Mouse (Mus musculus): ENCODE measurements around the gene Dynlrb2. TPM values are rescaled to one million over a fixed set of nuclear protein-coding genes. Genes with fewer than 3 reads are reported as not detected.

Gene Dynlrb2
- polyA plus RNA-seq (2012; ENCODE audit: insufficient read depth, insufficient read length, missing spikeins), result not detected in 2 replicates

GRCm38 (mm10) chr8:116504477-116505120, at the start of gene Dynlrb2:
Dynlrb2 (plus strand) TSS chr8:116504974.
- peak within 1 kb of the TSS; percentile 49 for H3K4me3 ChIP-seq (ENCODE audit: insufficient read depth, low read length)
- H3K27ac ChIP-seq (ENCODE audit: insufficient read depth, low read depth, low read length), result no peak within 1 kb of the TSS
- TF ChIP-seq POLR2A (IDR thresholded peaks at IDR 0.05; ENCODE audit: borderline replicate concordance, low read depth, low read length), result no peak
- TF ChIP-seq CTCF (IDR thresholded peaks at IDR 0.05; ENCODE audit: low read depth, low read length), result no peak
- H3K4me1 ChIP-seq (ENCODE audit: control insufficient read depth, insufficient read depth, low read length), result 0 out of 2 replicates have a peak, but pooled peaks cover 5% of the 10 kb centered on the region

- TF ChIP-seq CTCF (IDR thresholded peaks at IDR 0.05; ENCODE audit: low read depth, low read length), result no peak
- no peaks in the 10 kb centered on the region for H3K4me1 ChIP-seq (ENCODE audit: control insufficient read depth, insufficient read depth, low read length)
- H3K4me3 ChIP-seq (ENCODE audit: insufficient read depth, low read length), result no peak overlapping the region
- no peak overlapping the region for H3K27ac ChIP-seq (ENCODE audit: insufficient read depth, low read depth, low read length)
Observed at GRCm38 (mm10) chr8:116458569-116458968, 46.2 kb upstream of the Dynlrb2 start.

DNA sequence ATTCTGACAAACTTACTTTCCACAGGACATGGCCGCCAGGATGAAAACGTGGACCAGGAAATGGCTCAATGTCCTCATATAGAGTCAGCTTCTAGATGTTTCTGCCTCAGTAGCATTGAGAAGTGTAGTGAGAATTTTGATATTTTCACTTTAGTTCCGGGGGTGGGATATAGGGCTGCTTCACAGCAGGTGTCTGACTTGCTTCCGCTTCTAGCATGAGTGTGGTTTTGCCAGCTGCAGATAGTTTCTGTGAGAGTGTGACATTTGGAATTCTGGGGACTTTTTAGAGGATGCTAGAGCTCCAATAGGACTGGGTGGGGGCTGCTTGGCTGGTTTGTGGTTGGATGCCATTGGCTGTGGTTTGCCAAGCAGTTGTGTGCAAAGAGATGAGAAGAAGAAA, 43.3 kb upstream of the Dynlrb2 start:
- no peak overlapping the region for H3K27ac ChIP-seq (ENCODE audit: insufficient read depth, low read depth, low read length)
- no peak for TF ChIP-seq POLR2A (IDR thresholded peaks at IDR 0.05; ENCODE audit: borderline replicate concordance, low read depth, low read length)
- TF ChIP-seq CTCF (IDR thresholded peaks at IDR 0.05; ENCODE audit: low read depth, low read length), result no peak
- peaks cover under 1% of the 10 kb centered on the region; the same call in 1 of the 2 replicates for H3K4me1 ChIP-seq (ENCODE audit: control insufficient read depth, insufficient read depth, low read length)
- no peak overlapping the region for H3K4me3 ChIP-seq (ENCODE audit: insufficient read depth, low read length)

DNA sequence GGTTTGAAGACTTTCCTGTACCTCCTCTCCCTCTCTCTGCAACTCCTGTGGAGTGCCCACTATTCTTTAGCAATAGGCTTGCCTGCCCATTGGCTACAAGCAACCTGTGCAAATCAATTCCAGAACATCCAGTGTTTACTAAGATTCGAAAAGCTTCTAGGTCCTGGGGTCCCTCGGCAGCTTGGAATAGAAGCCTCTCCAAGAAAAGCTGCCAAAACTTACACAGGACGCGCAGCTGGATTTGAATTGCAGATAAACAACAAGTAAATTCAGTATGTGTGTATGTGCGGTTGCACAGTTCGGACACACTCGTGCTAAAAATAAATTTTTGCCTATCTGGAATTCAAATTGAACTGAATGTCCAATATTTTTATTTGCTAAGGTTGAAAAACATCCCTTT, 38.2 kb upstream of the Dynlrb2 start:
- TF ChIP-seq POLR2A (IDR thresholded peaks at IDR 0.05; ENCODE audit: borderline replicate concordance, low read depth, low read length) (no peak), CTCF (IDR thresholded peaks at IDR 0.05; ENCODE audit: low read depth, low read length) (no peak)
- H3K4me1 ChIP-seq (ENCODE audit: control insufficient read depth, insufficient read depth, low read length), result peaks cover 10% of the 10 kb centered on the region
- no peak overlapping the region for H3K4me3 ChIP-seq (ENCODE audit: insufficient read depth, low read length)
- no peak overlapping the region for H3K27ac ChIP-seq (ENCODE audit: insufficient read depth, low read depth, low read length)

DNA sequence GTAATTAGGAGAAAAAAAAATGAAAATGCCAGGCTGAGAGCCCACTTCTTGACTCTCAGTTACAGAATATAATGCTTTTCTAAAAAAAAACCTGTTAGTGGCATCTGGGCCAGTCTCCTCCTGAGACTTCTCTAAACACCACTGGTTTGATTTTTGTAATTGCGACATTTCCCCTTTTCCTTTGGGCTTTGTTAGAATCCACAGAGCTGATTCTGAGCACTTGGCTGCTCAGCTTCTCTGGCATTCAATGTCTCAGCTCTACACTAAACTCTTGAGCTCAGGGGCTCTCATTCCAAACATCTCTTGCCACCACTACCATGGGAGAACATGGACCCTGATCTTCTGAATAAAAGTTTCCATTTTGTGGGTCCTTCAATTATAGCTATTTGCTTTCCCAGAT, 37.7 kb upstream of the Dynlrb2 start:
- Histone ChIP-seq H3K4me3 (ENCODE audit: insufficient read depth, low read length) (no peak overlapping the region), H3K27ac (ENCODE audit: insufficient read depth, low read depth, low read length) (no peak overlapping the region), H3K4me1 (ENCODE audit: control insufficient read depth, insufficient read depth, low read length) (peaks cover 10% of the 10 kb centered on the region)
- TF ChIP-seq CTCF (IDR thresholded peaks at IDR 0.05; ENCODE audit: low read depth, low read length) (no peak), POLR2A (IDR thresholded peaks at IDR 0.05; ENCODE audit: borderline replicate concordance, low read depth, low read length) (no peak)

DNA sequence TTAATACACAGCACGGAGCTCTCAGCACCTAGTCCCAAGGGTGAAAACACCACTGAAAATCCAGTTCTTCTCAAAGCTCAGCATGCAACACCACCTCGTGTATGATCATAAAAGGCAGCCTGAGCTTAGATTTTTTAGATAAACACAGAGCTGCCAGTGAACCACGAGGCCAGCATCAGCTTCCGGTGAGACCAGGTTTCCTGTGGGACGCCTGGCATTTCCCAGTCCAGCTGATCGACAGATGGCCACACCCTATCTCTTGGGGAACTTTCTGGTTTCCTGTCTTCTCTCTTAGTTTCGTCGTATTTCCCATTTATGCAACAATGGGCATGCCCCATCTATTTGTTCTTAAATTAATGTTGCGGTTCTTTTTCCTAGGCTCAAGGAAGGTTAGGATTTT, 26.8 kb upstream of the Dynlrb2 start:
- H3K4me3 ChIP-seq (ENCODE audit: insufficient read depth, low read length), result no peak overlapping the region
- peaks cover 7% of the 10 kb centered on the region for H3K4me1 ChIP-seq (ENCODE audit: control insufficient read depth, insufficient read depth, low read length)
- H3K27ac ChIP-seq (ENCODE audit: insufficient read depth, low read depth, low read length), result no peak overlapping the region
- TF ChIP-seq CTCF (IDR thresholded peaks at IDR 0.05; ENCODE audit: low read depth, low read length), result no peak
- TF ChIP-seq POLR2A (IDR thresholded peaks at IDR 0.05; ENCODE audit: borderline replicate concordance, low read depth, low read length), result no peak

DNA sequence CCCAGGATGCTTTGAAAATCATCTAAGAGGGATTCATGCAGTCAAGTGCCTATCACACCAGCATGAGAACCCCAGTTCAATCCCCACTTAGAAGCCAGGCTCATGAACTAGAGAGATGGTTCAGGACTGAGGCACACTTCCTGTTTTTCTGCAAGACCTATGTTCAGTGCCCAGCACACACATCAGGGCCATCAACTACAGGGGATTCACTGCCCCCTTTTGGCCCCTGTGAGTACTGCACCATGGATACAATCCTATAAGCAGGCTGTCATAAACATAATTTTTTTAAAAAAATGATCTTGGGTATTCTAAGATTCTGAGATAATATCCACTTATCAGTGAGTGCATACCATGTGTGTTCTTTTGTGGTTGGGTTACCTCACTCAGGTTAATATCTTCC, 26.1 kb upstream of the Dynlrb2 start:
- TF ChIP-seq POLR2A (IDR thresholded peaks at IDR 0.05; ENCODE audit: borderline replicate concordance, low read depth, low read length), result no peak
- no peak for TF ChIP-seq CTCF (IDR thresholded peaks at IDR 0.05; ENCODE audit: low read depth, low read length)
- H3K4me3 ChIP-seq (ENCODE audit: insufficient read depth, low read length), result no peak overlapping the region
- H3K4me1 ChIP-seq (ENCODE audit: control insufficient read depth, insufficient read depth, low read length), result peaks cover 7% of the 10 kb centered on the region
- H3K27ac ChIP-seq (ENCODE audit: insufficient read depth, low read depth, low read length), result no peak overlapping the region

DNA sequence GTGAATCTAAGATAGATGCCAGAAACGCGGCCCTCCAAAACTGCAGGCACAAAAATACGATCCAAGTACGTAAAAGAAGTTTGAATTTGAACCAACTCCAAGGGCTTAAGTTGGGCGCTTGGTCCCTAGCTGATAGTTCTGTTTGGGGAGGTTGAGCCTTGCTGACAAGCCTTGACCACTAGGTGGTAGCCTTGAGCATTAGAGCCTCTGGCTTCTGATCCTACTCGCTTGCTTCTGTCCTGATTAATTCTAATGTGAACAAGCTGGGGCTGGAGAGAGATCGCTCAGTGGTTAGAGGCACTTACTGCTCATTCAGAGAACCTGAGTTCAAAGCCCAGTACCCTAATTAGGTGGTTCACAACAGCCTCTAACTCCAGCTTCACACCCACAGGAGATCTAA, 23.9 kb upstream of the Dynlrb2 start:
- H3K27ac ChIP-seq (ENCODE audit: insufficient read depth, low read depth, low read length), result no peak overlapping the region
- no peak overlapping the region for H3K4me3 ChIP-seq (ENCODE audit: insufficient read depth, low read length)
- TF ChIP-seq CTCF (IDR thresholded peaks at IDR 0.05; ENCODE audit: low read depth, low read length), result peak; percentile 49
- no peak for TF ChIP-seq POLR2A (IDR thresholded peaks at IDR 0.05; ENCODE audit: borderline replicate concordance, low read depth, low read length)
- peaks cover 7% of the 10 kb centered on the region for H3K4me1 ChIP-seq (ENCODE audit: control insufficient read depth, insufficient read depth, low read length)

DNA sequence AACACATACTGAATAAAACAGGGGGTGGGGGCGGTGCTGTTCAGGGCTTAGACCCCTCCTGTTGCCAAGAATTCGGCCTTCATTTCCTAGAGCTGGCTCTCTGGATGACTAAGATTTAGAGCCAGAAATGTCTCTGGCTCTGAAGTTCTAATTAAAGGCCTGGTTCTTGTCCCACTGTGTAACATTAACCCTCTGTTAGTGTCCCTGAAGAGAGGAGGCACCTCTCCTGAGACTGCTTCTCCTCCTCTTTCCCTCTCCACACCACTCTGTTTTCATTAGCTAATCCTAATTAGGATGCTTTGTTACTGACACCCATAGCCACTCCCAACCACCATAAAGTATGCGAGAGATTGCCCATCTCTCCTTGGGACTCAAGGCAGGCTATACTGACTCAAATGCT, 22.0 kb upstream of the Dynlrb2 start:
- no peak overlapping the region for H3K27ac ChIP-seq (ENCODE audit: insufficient read depth, low read depth, low read length)
- TF ChIP-seq CTCF (IDR thresholded peaks at IDR 0.05; ENCODE audit: low read depth, low read length) (no peak), POLR2A (IDR thresholded peaks at IDR 0.05; ENCODE audit: borderline replicate concordance, low read depth, low read length) (no peak)
- no peak overlapping the region for H3K4me3 ChIP-seq (ENCODE audit: insufficient read depth, low read length)
- H3K4me1 ChIP-seq (ENCODE audit: control insufficient read depth, insufficient read depth, low read length), result peaks cover 5% of the 10 kb centered on the region

DNA sequence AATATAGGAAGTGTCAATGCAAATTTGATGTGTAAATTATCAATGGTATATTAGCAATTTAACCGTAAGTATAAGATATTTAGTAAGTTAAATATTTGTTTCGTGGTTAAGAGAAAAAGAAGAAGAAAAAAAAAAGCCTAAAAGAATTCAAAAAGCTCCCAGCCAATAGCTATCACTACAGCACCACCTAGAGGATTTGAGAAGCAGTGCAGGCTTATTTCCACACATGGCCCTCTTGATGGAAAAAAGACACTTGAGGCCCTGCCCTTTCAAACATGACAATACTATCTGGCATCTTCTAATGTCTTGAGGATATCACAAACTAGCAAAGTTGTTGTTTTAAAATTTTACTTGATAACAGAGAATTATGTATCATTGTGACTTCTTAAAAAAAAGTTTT, 20.7 kb upstream of the Dynlrb2 start:
- Histone ChIP-seq H3K4me1 (ENCODE audit: control insufficient read depth, insufficient read depth, low read length) (no peaks in the 10 kb centered on the region), H3K27ac (ENCODE audit: insufficient read depth, low read depth, low read length) (no peak overlapping the region), H3K4me3 (ENCODE audit: insufficient read depth, low read length) (no peak overlapping the region)
- TF ChIP-seq CTCF (IDR thresholded peaks at IDR 0.05; ENCODE audit: low read depth, low read length), result no peak
- TF ChIP-seq POLR2A (IDR thresholded peaks at IDR 0.05; ENCODE audit: borderline replicate concordance, low read depth, low read length), result no peak

All from bone marrow macrophage, adult 2 months (primary cell).